Mouse (Mus musculus): Measurements from ENCODE around the gene Dock2. TPM values are rescaled to one million over a fixed set of nuclear protein-coding genes. Genes with fewer than 3 reads are reported as not detected.

Dock2 gene
- total and polyA plus RNA-seq, 3 experiments: 79.6 to 151 (median 133) TPM

DNA sequence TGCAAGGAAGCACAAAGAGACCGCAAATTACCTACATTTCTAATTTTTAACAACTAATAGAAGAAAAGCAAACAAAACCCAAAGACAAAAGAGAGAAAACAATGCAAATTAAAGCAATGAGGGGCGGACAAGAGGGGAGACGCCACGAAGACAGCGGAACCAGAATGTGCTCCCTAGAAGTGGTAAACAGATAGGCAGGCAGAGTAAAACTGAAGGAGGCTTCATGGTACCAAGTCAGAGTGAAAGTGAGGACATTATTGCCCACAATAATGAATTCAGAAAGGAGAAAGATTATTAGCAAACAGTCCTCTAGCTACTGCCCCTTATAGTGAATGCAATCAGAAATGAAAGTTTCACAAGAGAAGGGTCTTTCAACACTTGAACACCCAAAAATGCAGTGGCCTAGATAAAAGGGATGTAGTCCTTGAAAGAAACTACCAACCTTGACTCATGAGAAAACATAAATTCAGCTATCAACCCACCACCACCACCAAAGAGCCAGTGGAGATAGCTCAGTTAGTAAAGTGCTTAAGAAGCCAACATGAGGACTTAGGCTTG lies 21.0 kb downstream of the Dock2 start:
- no peak for DNase-seq (ENCODE audit: extremely low read depth)
- dilution Hi-C loops (cut with MboI; ENCODE audit: extremely low pct_ligation_motif_present, extremely low pct_unique_long_range_greater_than_20kb, low sequenced_read_pairs): no loop called here
- peak overlapping the region; percentile 75 for H3K27ac ChIP-seq (ENCODE audit: insufficient read depth, low read depth)
- TF ChIP-seq ELF1 (IDR thresholded peaks at IDR 0.05; ENCODE audit: low read depth, low read length) (no peak), JUND (conservative IDR thresholded peaks at IDR 0.05; ENCODE audit: low read depth, low read length) (peak; percentile 50; the same call in 1 of the 2 replicates), MEF2A (IDR thresholded peaks at IDR 0.05; ENCODE audit: borderline replicate concordance, low read depth, low read length) (no peak), CTCF (conservative IDR thresholded peaks at IDR 0.05 in 1 of 2, IDR thresholded peaks at IDR 0.05 in 1 of 2; ENCODE audit: low read depth in 2 of 2, low read length in 2 of 2) (no peak), IRF4 (IDR thresholded peaks at IDR 0.05; ENCODE audit: low read depth, low read length) (peak; percentile 70; the same call in 1 of the 2 replicates), CHD1 (IDR thresholded peaks at IDR 0.05; ENCODE audit: low read depth, low read length) (0 out of 2 replicates have a peak, but pooled peaks have one; percentile 74), MAX (IDR thresholded peaks at IDR 0.05; ENCODE audit: low read length) (no peak), TCF12 (IDR thresholded peaks at IDR 0.05; ENCODE audit: low read depth, low read length) (peak; percentile 25), ZC3H11A (IDR thresholded peaks at IDR 0.05; ENCODE audit: low read depth, low read length) (no peak), ZKSCAN1 (IDR thresholded peaks at IDR 0.05; ENCODE audit: borderline replicate concordance, low read depth, low read length) (no peak)
- peak overlapping the region; percentile 93 for H3K4me2 ChIP-seq (ENCODE audit: insufficient read depth, low read depth, poor library complexity, severe bottlenecking)
- peaks cover 14 to 88% of the 10 kb centered on the region in 2 experiments for H3K4me1 ChIP-seq (ENCODE audit: control insufficient read depth in 1 of 2, insufficient read depth in 2 of 2)
- peaks cover 25 to 63% of the 10 kb centered on the region in 2 experiments for H3K36me3 ChIP-seq (replicated peaks in 1 of 2; ENCODE audit: control insufficient read depth in 1 of 2, insufficient read depth in 1 of 2, low read length in 1 of 2)
- H3K9me3 ChIP-seq (replicated peaks; ENCODE audit: low read length): peaks cover 18% of the 10 kb centered on the region
- H3K9ac ChIP-seq (ENCODE audit: insufficient read depth, low read depth): peak overlapping the region; percentile 56
- no peaks in the 10 kb centered on the region for H3K27me3 ChIP-seq (replicated peaks)
- peaks cover 91% of the 10 kb centered on the region for H3K79me2 ChIP-seq (replicated peaks; ENCODE audit: control insufficient read depth, extremely low read depth, insufficient read depth, poor library complexity, severe bottlenecking)
- in situ Hi-C loops (cut with MboI; ENCODE audit: low pct_ligation_motif_present, low pct_unique_long_range_greater_than_20kb, low sequenced_read_pairs): no loop called here
- H3K4me3 ChIP-seq (replicated peaks in 1 of 3; ENCODE audit: low read depth in 2 of 3, low read length in 2 of 3, poor library complexity in 1 of 3): peak overlapping the region in 1 of 3 experiments; percentile 17

DNA sequence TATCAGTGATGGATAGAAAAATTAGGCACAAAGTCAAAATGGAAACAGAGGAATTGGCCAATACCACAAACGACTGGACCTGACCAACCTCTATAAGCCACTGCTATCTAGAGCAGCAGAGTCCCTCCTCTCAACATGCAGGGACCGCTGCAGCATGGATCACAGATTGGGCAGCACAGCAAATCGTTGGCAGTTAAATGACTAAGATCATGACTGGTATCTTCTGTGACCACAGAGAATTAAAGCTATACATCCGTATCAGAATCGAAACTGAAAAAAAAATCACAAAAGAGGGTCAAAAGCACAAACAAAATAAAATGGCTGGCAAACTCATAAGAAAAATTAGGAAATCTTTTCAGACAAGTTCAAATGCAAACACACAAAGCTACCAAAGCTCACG lies 21.6 kb downstream of the Dock2 start:
- dilution Hi-C loops (cut with MboI; ENCODE audit: extremely low pct_ligation_motif_present, extremely low pct_unique_long_range_greater_than_20kb, low sequenced_read_pairs) (no loop called here), in situ Hi-C loops (cut with MboI; ENCODE audit: low pct_ligation_motif_present, low pct_unique_long_range_greater_than_20kb, low sequenced_read_pairs) (no loop called here)
- H3K4me1 ChIP-seq (ENCODE audit: control insufficient read depth in 1 of 2, insufficient read depth in 2 of 2): peaks cover 14 to 86% of the 10 kb centered on the region in 2 experiments
- H3K36me3 ChIP-seq (replicated peaks in 1 of 2; ENCODE audit: control insufficient read depth in 1 of 2, insufficient read depth in 1 of 2, low read length in 1 of 2): peaks cover 31 to 67% of the 10 kb centered on the region in 2 experiments
- peak; percentile 67 for DNase-seq (ENCODE audit: extremely low read depth)
- H3K27ac ChIP-seq (ENCODE audit: insufficient read depth, low read depth): peak overlapping the region; percentile 75
- H3K4me3 ChIP-seq (replicated peaks in 1 of 3; ENCODE audit: low read depth in 2 of 3, low read length in 2 of 3, poor library complexity in 1 of 3): peak overlapping the region in 1 of 3 experiments; percentile 17
- peak overlapping the region; percentile 93 for H3K4me2 ChIP-seq (ENCODE audit: insufficient read depth, low read depth, poor library complexity, severe bottlenecking)
- TF ChIP-seq RCOR1 (conservative IDR thresholded peaks at IDR 0.05; ENCODE audit: low read depth, low read length) (no peak), ZNF384 (IDR thresholded peaks at IDR 0.05; ENCODE audit: low read depth, low read length) (peak; percentile 63; the same call in 1 of the 2 replicates), MEF2A (IDR thresholded peaks at IDR 0.05; ENCODE audit: borderline replicate concordance, low read depth, low read length) (no peak), UBTF (IDR thresholded peaks at IDR 0.05; ENCODE audit: low read depth, low read length) (no peak), ZMIZ1 (IDR thresholded peaks at IDR 0.05; ENCODE audit: low read depth, low read length) (no peak), EP300 (IDR thresholded peaks at IDR 0.05; ENCODE audit: low read length) (0 out of 2 replicates have a peak, but pooled peaks have one; percentile 36), TCF12 (IDR thresholded peaks at IDR 0.05; ENCODE audit: low read depth, low read length) (peak; percentile 28; the same call in 1 of the 2 replicates), E2F4 (IDR thresholded peaks at IDR 0.05; ENCODE audit: insufficient replicate concordance, low read depth, low read length) (no peak), JUND (conservative IDR thresholded peaks at IDR 0.05; ENCODE audit: low read depth, low read length) (peak; percentile 33; the same call in 1 of the 2 replicates), MYC (IDR thresholded peaks at IDR 0.05; ENCODE audit: low read depth, low read length) (no peak), MAX (IDR thresholded peaks at IDR 0.05; ENCODE audit: low read length) (no peak), IRF4 (IDR thresholded peaks at IDR 0.05; ENCODE audit: low read depth, low read length) (peak; percentile 78), BHLHE40 (IDR thresholded peaks at IDR 0.05; ENCODE audit: low read depth, low read length) (peak; percentile 1; the same call in 1 of the 2 replicates), HCFC1 (IDR thresholded peaks at IDR 0.05; ENCODE audit: low read depth, low read length) (no peak), POLR2AphosphoS2 (IDR thresholded peaks at IDR 0.05; ENCODE audit: low read depth, low read length) (no peak), ETS1 (conservative IDR thresholded peaks at IDR 0.05; ENCODE audit: low read depth, low read length) (peak; percentile 4; the same call in 1 of the 2 replicates), RAD21 (IDR thresholded peaks at IDR 0.05; ENCODE audit: low read depth, low read length) (no peak), SIN3A (IDR thresholded peaks at IDR 0.05; ENCODE audit: low read length) (0 out of 2 replicates have a peak, but pooled peaks have one; percentile 9)
- H3K9ac ChIP-seq (ENCODE audit: insufficient read depth, low read depth): peak overlapping the region; percentile 56
- peaks cover 19% of the 10 kb centered on the region for H3K9me3 ChIP-seq (replicated peaks; ENCODE audit: low read length)
- H3K27me3 ChIP-seq (replicated peaks): no peaks in the 10 kb centered on the region
- H3K79me2 ChIP-seq (replicated peaks; ENCODE audit: control insufficient read depth, extremely low read depth, insufficient read depth, poor library complexity, severe bottlenecking): peaks cover 94% of the 10 kb centered on the region
